Mouse (Mus musculus): ENCODE measurements around the gene Nlrp1b.

The Nlrp1b gene

DNA sequence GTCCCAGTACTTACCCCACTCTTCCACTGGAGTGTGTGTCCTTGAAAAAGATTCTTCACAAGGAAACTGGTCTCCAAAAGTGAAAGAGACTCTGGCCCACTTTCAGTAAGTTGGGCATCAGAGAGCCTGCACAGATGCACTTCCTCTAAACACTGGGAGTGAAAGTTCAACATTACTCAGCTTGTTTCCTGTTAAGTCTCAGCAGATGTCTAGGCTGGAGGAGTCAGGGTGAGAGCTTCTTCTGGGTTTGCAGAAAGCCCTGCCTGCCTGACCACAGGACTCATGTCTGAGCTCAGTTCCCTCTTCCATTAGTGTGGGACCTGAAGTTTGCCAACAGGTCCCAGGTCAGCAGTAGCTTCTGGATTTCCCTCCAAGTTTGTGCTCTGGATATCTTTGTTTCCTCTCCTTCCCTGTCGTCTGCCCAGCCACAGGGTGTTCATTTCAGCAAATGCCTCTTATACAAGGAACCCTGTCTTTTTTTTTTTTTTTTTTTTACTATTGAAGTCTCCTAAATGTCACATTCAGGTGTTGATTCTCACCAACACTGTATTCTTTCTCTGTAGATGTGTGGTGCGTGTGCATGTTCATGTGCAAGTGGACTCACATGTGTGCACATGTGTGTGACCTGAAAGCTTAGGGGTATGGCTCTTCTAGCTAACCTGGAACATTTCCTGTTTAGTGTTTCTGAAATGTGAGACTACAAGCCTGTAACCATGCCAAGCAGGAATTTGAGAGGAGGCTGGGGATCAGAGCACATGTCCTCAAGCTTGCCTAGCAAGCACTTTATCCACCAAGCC is at the start of gene Nlrp1b:
Gene Nlrp1b, minus strand, starts transcription at position 50 of the 797 bp plus-strand sequence.
- DNase-seq (ENCODE audit: low spot score): no peak

DNA sequence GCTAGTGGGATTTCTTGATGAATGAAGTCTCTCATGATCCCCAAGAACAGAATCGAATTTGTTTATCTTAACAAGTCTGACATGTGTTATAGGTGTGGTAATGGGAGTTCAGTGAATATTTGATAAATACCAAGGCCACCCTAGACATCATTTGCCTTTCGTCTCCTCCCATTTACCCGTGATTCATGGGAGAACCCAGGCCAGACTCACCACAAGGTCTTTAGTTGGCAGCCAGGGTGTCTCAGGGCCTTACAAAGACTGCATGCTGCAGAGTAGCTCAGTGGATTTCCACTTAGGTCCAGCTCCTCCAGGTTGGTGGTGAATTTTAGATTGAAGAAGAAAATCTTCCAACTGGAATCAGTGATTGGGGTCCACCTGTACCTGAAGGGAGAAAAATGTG is 30.5 kb upstream of the Nlrp1b start:
- DNase-seq (ENCODE audit: low spot score): no peak

DNA sequence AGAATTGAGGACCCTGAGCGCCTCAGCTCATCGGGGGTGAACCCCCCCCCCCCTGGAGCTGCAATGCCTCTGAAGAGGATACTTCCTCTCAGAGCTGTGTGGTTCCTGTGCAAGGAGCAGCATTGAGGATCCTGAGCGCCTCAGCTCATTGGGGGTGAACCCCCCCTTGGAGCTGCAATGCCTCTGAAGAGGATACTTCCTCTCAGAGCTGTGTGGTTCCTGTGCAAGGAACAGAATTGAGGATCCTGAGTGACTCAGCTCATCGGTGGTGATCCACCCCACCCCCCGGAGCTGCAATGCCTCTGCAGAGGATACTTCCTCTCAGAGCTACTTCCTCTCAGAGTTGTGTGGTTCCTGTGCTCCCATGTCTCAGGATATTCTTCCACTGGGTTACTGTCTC is 20.8 kb upstream of the Nlrp1b start:
- DNase-seq (ENCODE audit: low spot score): no peak

DNA sequence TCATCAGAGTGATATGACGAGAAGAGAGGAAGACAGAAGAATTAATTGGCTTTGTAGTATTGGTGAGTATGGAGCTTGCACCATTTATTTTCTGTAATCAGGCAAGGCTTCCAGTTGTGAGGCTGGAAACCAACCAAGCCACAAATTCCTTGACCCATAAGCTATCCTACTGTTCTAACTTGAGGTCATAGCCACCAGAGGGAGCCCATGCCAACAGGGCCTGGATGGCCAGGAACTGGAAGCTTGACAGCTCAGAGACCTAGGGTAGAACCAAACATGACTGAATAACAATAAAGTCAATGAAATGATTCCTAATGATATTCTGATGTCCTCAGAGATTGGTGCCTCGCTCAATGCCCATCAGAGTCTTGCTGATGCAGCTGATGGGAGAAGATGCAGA is 5.9 kb downstream of the Nlrp1b start:
- DNase-seq (ENCODE audit: low spot score): no peak

DNA sequence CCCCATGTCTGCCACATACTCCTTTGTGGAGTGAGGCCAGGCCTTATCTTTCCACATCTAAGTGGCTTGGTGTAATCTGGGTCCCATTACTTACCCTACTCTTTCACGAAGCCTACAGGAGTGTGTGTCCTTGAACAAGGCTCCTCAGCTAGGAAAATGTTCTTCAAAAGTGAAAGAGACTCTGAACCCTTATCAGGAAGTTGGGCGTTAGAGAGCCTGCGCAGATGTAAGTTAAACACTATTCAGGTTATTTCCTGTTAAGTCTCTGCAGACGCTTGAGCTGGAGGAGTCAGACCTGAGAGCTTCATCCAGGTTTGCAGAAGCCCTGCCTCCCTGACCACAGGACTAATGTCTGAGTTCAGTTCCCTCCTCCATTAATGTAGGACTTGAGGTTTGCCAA is 27.8 kb downstream of the Nlrp1b start:
- DNase-seq (ENCODE audit: low spot score): no peak

DNA sequence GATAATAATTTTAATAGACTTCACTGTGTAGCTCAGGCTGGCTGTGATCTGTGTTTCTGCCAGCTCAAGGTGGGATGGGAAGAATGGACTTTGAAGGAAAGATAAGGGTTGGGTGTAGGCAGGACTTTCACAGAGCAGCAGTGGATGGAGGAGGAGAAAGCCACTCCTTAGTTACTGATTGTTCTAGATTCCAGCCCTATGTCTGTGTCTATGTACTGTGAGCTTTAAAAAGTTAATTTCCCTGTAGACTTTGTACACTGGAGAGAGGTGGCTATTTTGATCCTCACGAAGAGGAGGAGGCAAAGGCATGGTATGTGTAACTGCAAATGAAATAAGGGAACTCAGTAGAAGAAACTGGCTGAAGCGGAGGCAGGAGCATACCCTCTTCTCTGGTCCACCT is 31.2 kb downstream of the Nlrp1b start:
- no peak for DNase-seq (ENCODE audit: low spot score)

DNA sequence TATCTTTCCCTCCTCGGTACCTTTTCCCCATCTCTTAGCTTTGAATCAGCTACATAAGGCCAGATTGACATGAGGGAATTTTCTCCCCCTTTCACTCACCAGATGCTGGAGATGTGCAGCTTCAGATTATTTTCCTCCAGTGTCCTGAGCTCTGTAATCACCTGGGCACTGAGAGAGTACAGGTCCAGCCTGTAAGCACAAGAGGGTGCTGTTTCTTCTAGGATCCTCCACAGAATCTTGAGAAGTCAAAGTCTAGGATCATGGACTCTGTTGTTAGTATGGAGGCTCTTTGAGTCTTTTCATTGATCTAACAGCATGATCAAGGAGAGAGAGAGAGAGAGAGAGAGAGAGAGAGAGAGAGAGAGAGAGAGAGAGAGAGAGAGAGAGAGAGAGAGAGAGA is 60.9 kb downstream of the Nlrp1b start:
- DNase-seq (ENCODE audit: low spot score): no peak

DNA sequence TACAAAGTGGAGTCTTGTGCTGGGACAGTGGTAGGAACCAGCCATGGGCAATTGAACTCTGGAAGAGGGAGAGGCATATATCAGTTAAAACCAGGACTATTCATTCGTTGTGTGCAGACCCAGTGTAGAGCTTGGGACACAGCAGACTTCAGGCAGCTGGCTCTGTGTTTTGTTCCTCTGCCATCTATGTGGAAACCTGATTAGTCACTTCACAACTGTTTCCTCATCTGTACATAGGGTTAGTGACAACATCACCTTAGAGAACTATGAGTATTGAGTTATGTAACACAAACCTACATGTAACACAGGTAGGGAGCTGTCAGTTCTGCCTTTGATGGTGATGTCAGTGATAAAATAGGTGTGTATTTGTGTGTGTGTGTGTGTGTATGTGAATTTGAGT is 66.4 kb downstream of the Nlrp1b start:
- no peak for DNase-seq (ENCODE audit: low spot score)

DNA sequence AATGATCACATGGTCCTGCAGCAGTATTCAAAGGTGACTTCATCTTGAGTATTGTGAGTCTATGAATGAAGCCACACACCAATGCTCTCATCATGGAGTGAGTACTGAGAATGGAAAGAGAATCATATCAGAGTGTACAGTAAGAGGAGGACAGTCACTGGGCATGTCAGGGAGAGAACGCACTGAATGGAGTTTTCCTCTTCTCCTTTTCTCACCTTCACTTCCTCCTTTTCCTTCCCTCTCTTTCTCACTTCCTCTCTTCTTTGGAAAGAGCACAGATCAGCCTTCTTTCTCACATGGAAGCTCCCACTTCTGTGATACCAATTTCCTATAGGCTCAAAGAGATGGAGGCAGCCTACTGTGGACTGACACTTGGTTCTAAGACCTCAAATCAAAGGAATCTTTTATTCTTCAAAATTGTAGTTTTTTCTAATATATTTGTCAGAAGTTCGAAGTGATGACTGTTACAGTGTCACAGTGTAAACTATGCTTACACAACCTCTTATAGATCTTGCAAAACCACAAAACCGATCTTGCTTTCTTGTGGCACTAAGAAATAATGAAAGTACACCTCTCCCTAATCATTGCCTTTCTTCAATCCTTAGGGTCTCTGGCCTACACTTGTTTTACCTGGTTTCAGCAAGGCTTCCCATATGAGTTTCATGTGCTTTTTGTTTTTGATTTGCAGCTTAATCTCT is 70.9 kb downstream of the Nlrp1b start:
- no peak for DNase-seq (ENCODE audit: low spot score)

DNA sequence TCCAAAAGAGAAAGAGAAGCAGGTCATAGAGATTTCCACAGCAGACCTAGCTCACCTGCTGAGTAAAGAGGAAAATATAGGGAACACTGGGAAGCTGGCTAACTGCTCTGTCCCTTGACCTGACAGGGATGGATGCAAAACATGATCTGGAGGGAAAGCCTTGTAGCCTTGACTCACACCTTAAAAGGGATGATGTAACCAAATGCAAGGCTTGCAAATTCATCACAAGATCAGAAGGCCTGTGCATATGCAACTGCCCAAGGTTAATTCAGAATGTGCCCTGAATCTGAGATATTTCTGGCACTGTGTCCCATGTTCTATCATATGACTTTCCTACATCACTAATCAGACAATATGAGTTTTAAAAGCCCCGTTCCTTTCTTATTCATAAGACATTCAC is 75.3 kb downstream of the Nlrp1b start:
- peak; percentile 9 for DNase-seq (ENCODE audit: low spot score)

DNA sequence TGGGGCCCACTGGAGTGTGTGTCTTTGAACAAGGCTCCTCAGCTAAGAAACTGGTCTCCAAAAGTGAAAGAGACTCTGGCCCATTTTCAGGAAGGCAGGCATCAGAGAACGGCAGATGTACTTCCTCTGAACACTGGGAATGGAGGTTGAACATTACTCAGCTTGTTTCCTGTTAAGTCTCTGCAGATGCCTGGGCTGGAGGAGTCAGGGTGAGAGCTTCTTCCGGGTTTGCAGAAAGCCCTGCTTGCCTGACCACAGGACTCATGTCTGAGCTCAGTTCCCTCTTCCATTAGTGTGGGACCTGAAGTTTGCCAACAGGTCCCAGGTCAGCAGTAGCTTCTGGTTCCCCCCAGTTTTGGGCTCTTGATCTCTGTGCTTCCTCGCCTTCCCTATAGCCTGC is 85.9 kb downstream of the Nlrp1b start, which contains the start of gene Nlrp1a:
Gene Nlrp1a, minus strand, starts transcription at position 44 of the 400 bp plus-strand sequence.
- DNase-seq (ENCODE audit: low spot score): no peak

DNA sequence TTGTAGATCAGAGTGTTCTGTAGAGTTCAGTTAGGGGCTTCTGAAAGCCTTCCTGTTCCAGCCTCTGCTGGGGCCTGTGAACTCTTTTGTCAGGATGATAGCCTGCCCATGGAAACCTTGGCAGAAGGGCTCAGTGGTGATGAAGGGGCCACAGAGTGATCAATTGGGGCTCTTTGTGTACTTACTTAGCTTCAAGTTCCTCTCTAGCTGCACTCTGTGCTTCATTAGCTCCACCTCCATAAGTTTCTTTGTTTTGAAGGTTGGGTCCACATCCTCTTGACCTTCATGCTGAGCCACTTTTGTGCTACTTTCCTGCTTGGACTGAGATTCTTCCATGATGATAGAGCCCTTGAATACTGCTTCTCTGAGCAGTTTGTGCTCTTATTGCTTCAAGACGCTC is 88.5 kb downstream of the Nlrp1b start:
- no peak for DNase-seq (ENCODE audit: low spot score)

DNA sequence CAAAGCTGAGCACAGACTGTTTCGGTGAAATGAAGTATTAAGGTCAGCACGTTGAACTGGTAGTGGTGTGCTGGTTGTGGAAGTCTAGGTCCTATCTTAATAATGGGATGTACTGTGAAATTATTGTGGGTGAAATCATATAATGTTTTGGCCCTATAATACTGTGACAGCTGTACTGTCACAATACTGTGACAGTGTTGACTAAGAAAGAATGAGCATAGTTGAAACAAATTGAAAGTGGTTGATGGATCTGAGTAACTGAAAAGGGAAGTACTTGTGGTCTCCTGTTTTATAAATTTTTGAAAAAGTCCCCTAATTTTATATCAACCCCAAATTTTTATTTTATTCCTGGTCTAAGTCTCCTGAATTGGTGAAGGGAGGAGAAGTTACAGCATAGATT is 123.4 kb downstream of the Nlrp1b start:
- DNase-seq (ENCODE audit: low spot score): no peak

DNA sequence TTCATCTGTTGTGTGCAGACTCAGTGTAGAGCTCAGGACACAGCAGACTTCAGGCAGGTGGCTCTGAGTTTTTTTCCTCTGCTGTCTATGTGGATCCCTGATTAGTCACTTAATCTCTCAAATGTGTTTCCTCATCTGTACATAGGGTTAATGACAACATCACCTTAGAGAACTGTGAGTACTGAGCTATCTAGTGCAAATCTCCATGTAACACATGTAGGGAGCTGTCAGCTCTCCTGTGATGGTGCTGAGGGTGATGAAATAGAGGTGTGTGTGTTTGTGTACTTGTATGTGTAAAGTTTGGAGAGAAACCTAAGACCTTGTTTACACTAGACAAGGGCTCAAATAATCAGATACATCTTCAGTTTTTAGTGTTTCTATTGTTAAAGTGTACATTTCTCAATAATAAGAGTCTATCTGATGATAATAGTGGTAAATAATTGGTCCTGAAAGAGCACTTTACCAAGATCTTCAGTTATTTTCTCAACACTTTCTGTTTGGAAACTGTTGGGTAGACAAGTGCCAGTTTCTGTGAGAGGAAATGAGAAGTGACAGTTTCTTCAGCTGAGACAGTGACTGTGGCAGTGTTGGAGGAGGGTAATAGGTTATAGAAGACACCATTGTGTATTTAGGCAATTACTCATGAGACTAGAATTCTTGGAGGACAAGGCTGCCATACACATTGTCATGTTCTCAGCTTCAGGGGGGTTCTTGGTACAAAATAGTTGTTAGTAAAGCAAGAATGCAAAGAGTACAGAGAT is 124.1 kb downstream of the Nlrp1b start:
- DNase-seq (ENCODE audit: low spot score): no peak

DNA sequence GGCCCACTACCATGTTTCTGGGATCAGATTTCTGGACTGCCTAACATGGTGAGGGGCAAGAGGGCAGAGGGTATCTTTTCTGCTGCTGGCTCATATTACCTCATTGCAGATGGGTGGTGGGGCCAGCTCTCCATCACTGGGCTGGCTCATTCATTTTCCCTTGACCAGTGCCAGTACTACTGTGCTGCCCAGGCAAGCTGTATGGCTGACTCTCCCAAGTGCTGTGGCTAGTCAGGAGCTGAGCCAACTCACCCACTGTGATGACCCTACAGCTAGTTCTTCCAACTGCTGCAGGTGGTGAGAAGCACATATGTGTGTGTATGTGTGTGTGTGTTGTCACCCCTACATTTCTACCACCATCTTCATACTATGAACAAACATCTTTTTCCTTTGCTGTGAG is 126.6 kb downstream of the Nlrp1b start:
- DNase-seq (ENCODE audit: low spot score): no peak

Measured in MN1 (cell line).